Mouse (Mus musculus): ENCODE measurements around the gene Taf3. TPM values are rescaled to one million over a fixed set of nuclear protein-coding genes. Genes with fewer than 3 reads are reported as not detected.

The Taf3 gene
- polyA plus RNA-seq, 1 experiment from 2014 or later = 7.8 TPM

- Histone ChIP-seq H3K36me3 (no peaks in the 10 kb centered on the region), H3K4me2 (no peak overlapping the region), H3K4me1 (replicated peaks) (peaks cover 6% of the 10 kb centered on the region), H3K4me3 (no peak overlapping the region), H3K9me3 (replicated peaks) (no peaks in the 10 kb centered on the region), H3K27me3 (no peaks in the 10 kb centered on the region), H3K9ac (no peak overlapping the region), H3K27ac (no peak overlapping the region)
- WGBS = 43% methylated on average over 7 of the region's 7 CpGs
- ATAC-seq (replicated peaks; ENCODE audit: insufficient number of reproducible peaks, insufficient read depth, low FRiP score, low read depth) = no peak
These were observed 38.0 kb downstream of the Taf3 start for GRCm38 (mm10) chr2:10010263-10010909.

GRCm38 (mm10) chr2:10009671-10010254 is 38.6 kb downstream of the Taf3 start:
- 79% methylated on average over 13 of the region's 13 CpGs for WGBS
- H3K4me3 ChIP-seq = no peak overlapping the region

GRCm38 (mm10) chr2:10008593-10008992 is 39.8 kb downstream of the Taf3 start:
- no peak overlapping the region for H3K4me2 ChIP-seq
- peaks cover 14% of the 10 kb centered on the region for H3K4me1 ChIP-seq (replicated peaks)
- H3K36me3 ChIP-seq = no peaks in the 10 kb centered on the region
- WGBS = 66% methylated on average over 4 of the region's 4 CpGs
- H3K9me3 ChIP-seq (replicated peaks) = no peaks in the 10 kb centered on the region
- no peak overlapping the region for H3K4me3 ChIP-seq
- ATAC-seq (replicated peaks; ENCODE audit: insufficient number of reproducible peaks, insufficient read depth, low FRiP score, low read depth) = no peak
- H3K27ac ChIP-seq = no peak overlapping the region
- H3K27me3 ChIP-seq = no peaks in the 10 kb centered on the region
- no peak overlapping the region for H3K9ac ChIP-seq

More at GRCm38 (mm10) chr2:10009671-10010254, 38.6 kb downstream of the Taf3 start:
- Histone ChIP-seq H3K9me3 (replicated peaks) (no peaks in the 10 kb centered on the region), H3K27me3 (no peaks in the 10 kb centered on the region), H3K36me3 (no peaks in the 10 kb centered on the region), H3K9ac (no peak overlapping the region), H3K4me2 (no peak overlapping the region), H3K4me1 (replicated peaks) (peaks cover 11% of the 10 kb centered on the region), H3K27ac (no peak overlapping the region)
- no peak for ATAC-seq (replicated peaks; ENCODE audit: insufficient number of reproducible peaks, insufficient read depth, low FRiP score, low read depth)

DNA sequence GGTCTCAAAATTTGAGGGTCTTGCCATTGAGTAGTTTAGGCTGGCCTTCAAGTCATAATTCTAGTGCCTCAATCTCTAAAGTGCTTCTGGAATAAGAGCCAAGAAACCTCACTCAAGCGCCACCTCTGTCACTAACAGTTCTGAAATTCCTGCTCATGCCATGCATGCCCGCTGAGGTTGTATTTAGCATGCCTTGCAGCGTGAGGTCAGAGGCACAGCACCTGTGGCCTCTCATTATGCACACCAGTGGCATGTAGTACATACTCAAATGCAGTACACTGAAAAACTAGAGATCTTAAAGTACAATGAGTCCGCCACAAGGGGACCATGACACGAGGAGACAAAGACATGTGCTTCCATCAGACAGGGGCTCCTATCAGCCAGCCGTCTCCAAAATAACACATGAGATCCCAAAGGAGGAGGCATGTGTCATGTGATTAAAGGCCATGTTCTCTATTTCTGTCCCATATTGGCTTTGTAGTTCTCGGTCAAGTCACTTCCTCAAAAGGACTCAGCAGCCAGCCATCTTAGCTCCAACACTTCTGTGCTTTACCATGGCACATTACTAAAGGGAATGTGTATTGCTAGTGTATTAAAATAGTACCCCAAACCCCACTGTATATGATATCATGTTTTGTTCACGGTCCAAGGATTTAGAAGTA is 43.3 kb downstream of the Taf3 start:
- H3K9me3 ChIP-seq (replicated peaks) = no peaks in the 10 kb centered on the region
- 63% methylated on average over 8 of the region's 8 CpGs for WGBS
- H3K4me2 ChIP-seq = no peak overlapping the region
- peak; percentile 53; the same call in 1 of the 2 replicates for ATAC-seq (replicated peaks; ENCODE audit: insufficient number of reproducible peaks, insufficient read depth, low FRiP score, low read depth)
- no peak overlapping the region for H3K9ac ChIP-seq
- H3K4me3 ChIP-seq = no peak overlapping the region
- H3K4me1 ChIP-seq (replicated peaks) = peaks cover 22% of the 10 kb centered on the region
- no peaks in the 10 kb centered on the region for H3K27me3 ChIP-seq
- H3K27ac ChIP-seq = peak overlapping the region; percentile 55
- no peaks in the 10 kb centered on the region for H3K36me3 ChIP-seq

GRCm38 (mm10) chr2:10003358-10003757 is 45.0 kb downstream of the Taf3 start:
- Histone ChIP-seq H3K4me1 (replicated peaks) (peaks cover 22% of the 10 kb centered on the region), H3K4me2 (no peak overlapping the region), H3K27ac (no peak overlapping the region), H3K9me3 (replicated peaks) (no peaks in the 10 kb centered on the region), H3K4me3 (no peak overlapping the region), H3K27me3 (no peaks in the 10 kb centered on the region), H3K36me3 (no peaks in the 10 kb centered on the region), H3K9ac (no peak overlapping the region)
- no peak for ATAC-seq (replicated peaks; ENCODE audit: insufficient number of reproducible peaks, insufficient read depth, low FRiP score, low read depth)
- WGBS = 74% methylated on average over 5 of the region's 5 CpGs

DNA sequence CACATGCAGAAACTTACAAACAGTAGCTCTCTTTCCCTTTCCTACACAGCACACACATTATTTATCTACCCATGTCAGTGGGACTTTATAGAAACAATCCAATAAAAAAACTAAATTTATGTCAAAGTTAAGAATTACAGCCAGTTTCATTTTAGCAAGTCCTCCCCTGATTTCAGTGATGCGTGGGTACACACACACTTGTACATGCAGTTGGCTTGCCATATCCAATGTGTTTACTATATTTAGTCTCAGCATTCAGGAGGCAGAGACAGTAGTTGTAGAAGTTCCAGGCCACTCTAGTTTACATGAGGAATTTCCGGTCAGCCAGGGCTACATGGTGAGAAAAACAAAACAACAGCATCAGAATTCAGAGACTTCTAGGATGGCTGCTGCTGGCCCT is 46.8 kb downstream of the Taf3 start:
- Histone ChIP-seq H3K36me3 (no peaks in the 10 kb centered on the region), H3K4me3 (no peak overlapping the region), H3K9me3 (replicated peaks) (no peaks in the 10 kb centered on the region), H3K4me1 (replicated peaks) (peaks cover 18% of the 10 kb centered on the region), H3K4me2 (no peak overlapping the region), H3K27me3 (no peaks in the 10 kb centered on the region), H3K9ac (no peak overlapping the region), H3K27ac (no peak overlapping the region)
- 55% methylated on average over 2 of the region's 2 CpGs for WGBS
- no peak for ATAC-seq (replicated peaks; ENCODE audit: insufficient number of reproducible peaks, insufficient read depth, low FRiP score, low read depth)

DNA sequence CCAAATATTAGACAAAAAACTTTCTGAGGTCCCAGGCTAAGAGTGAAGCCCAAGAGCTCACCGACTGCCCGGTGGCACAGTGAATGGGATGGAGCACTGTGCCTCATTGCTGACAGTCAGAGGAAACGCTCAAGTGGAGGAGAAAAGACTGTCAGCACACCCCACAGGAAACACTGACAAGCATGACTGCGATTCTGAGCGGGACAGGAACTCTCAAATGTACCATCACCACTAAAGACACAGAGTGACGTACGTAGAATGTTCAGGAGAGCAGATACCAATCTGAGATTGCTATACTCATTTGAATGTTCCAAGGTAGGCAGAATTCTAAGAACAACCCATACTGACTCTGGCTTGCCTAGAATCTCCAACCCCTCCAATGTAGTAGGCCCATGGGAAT is 50.9 kb downstream of the Taf3 start:
- Histone ChIP-seq H3K9ac (no peak overlapping the region), H3K36me3 (no peaks in the 10 kb centered on the region), H3K4me3 (no peak overlapping the region), H3K4me2 (no peak overlapping the region), H3K9me3 (replicated peaks) (no peaks in the 10 kb centered on the region), H3K4me1 (replicated peaks) (peaks cover 6% of the 10 kb centered on the region; the same call in 1 of the 2 replicates), H3K27ac (no peak overlapping the region), H3K27me3 (no peaks in the 10 kb centered on the region)
- no peak for ATAC-seq (replicated peaks; ENCODE audit: insufficient number of reproducible peaks, insufficient read depth, low FRiP score, low read depth)
- WGBS = 59% methylated on average over 7 of the region's 7 CpGs

DNA sequence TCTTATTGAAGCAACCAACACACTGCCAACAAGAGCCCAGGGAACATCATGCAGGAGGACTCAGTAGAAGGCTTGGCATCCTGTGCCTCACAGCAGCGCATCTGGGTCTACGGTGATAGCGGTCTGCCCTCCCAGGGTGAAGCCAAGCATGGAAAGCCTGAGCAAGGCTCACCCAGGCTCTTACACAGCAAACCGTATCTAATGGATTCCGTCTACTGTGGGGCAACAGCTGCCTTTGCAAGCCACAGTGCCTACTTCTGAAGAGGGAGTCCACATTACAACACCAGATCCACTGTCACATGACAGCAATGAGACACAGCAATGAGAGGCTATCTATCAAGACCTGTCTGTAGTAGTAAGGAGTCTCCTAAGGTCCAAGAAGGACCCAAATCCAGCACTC is 52.3 kb downstream of the Taf3 start:
- H3K4me1 ChIP-seq (replicated peaks) = no peaks in the 10 kb centered on the region
- no peak overlapping the region for H3K4me2 ChIP-seq
- H3K9me3 ChIP-seq (replicated peaks) = no peaks in the 10 kb centered on the region
- WGBS = 81% methylated on average over 5 of the region's 5 CpGs
- no peaks in the 10 kb centered on the region for H3K27me3 ChIP-seq
- no peak for ATAC-seq (replicated peaks; ENCODE audit: insufficient number of reproducible peaks, insufficient read depth, low FRiP score, low read depth)
- H3K36me3 ChIP-seq = no peaks in the 10 kb centered on the region
- H3K9ac ChIP-seq = no peak overlapping the region
- H3K4me3 ChIP-seq = no peak overlapping the region
- no peak overlapping the region for H3K27ac ChIP-seq

DNA sequence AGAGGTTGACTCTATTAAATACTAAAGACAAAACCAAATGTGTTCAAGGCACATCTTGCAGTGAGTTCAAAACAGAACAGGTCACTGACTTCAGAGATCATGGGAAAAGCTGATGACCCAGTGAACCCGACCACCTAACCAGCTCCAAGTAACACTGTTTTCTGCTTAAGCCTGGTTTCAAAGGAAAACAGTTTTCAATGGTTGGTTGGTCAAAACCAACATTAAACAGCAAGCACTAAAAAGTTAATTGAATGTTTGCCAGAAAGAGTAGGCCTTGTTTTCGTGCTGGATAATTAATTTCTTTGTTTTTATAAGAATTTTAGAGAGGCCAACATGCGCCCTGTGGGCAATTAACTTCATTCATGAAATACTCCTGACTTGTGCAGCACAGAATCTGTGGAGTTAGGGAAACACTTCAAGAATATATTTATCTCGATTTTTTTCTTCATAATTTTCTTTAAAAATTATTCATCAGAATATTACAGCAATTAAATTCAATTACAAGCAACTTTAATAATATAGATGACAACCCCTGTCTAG is 57.6 kb downstream of the Taf3 start:
- Histone ChIP-seq H3K27me3 (no peaks in the 10 kb centered on the region), H3K9ac (no peak overlapping the region), H3K36me3 (no peaks in the 10 kb centered on the region), H3K9me3 (replicated peaks) (no peaks in the 10 kb centered on the region), H3K27ac (no peak overlapping the region), H3K4me1 (replicated peaks) (peaks cover 5% of the 10 kb centered on the region; the same call in 1 of the 2 replicates), H3K4me3 (no peak overlapping the region), H3K4me2 (no peak overlapping the region)
- no peak for ATAC-seq (replicated peaks; ENCODE audit: insufficient number of reproducible peaks, insufficient read depth, low FRiP score, low read depth)
- WGBS = 69% methylated on average over 4 of the region's 4 CpGs

DNA sequence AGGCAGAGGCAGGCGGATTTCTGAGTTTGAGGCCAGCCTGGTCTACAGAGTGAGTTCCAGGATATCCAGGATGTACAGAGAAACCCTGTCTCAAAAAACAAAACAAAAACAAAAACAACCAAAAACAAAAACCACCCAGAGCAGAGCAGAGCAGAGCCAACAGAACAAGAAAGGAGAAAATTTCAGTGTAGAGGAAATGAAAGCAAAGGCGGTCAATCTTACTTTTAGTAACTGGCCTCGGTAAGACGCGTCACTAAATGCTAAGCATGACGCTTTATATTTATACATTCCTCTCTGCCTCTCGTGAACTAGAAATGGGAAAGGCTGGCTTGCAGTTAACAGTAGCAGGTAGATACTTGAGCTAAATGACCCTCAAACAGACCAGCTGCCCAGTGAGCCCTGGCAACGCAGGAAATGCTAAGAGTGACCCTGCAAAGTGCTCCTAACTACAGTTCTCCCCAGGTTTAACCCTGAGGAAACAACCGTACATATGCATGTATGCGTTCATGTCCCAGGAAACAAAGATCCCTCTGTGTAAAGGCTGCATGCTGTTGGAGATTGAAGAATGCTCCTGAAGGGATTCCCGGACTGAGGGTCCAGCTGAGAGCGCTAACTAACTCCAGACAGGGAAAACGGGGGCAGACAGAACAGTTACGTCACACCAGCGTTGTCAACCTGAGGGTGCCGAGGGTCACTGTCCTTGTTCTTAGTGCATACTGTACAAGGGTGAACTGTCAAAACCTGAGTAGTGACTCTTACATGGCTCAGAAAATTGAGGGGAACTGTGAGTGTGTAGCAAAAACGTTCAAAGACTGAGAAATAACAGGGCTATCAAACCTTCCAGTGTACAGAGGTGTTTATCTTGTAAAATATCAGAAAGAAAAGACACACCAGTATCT is 58.5 kb downstream of the Taf3 start:
- WGBS = 69% methylated on average over 17 of the region's 17 CpGs
- no peak for ATAC-seq (replicated peaks; ENCODE audit: insufficient number of reproducible peaks, insufficient read depth, low FRiP score, low read depth)
- no peak overlapping the region for H3K4me3 ChIP-seq
- no peaks in the 10 kb centered on the region for H3K36me3 ChIP-seq
- no peak overlapping the region for H3K27ac ChIP-seq
- no peak overlapping the region for H3K4me2 ChIP-seq
- no peaks in the 10 kb centered on the region for H3K27me3 ChIP-seq
- no peaks in the 10 kb centered on the region for H3K9me3 ChIP-seq (replicated peaks)
- peaks cover 5% of the 10 kb centered on the region; the same call in 1 of the 2 replicates for H3K4me1 ChIP-seq (replicated peaks)
- H3K9ac ChIP-seq = no peak overlapping the region

- Histone ChIP-seq H3K4me3 (no peak overlapping the region), H3K36me3 (no peaks in the 10 kb centered on the region), H3K27me3 (no peaks in the 10 kb centered on the region), H3K4me2 (no peak overlapping the region), H3K9me3 (replicated peaks) (no peaks in the 10 kb centered on the region), H3K4me1 (replicated peaks) (peaks cover 5% of the 10 kb centered on the region; the same call in 1 of the 2 replicates), H3K9ac (no peak overlapping the region), H3K27ac (no peak overlapping the region)
- WGBS = 88% methylated on average over 4 of the region's 4 CpGs
- no peak for ATAC-seq (replicated peaks; ENCODE audit: insufficient number of reproducible peaks, insufficient read depth, low FRiP score, low read depth)
These were observed 60.1 kb downstream of the Taf3 start for GRCm38 (mm10) chr2:9988290-9988689.

All from heart, embryonic 15.5 days (tissue).